Mouse (Mus musculus): ENCODE measurements around the gene Mmp1b.

- TF ChIP-seq CTCF (IDR thresholded peaks at IDR 0.05; ENCODE audit: extremely low read depth, insufficient read depth, low read length) (no peak), POLR2A (IDR thresholded peaks at IDR 0.05; ENCODE audit: extremely low read depth, insufficient read depth, low read length) (no peak)
These were observed at the start of gene Mmp1b for GRCm38 (mm10) chr9:7387947-7388346.

All from cortical plate, adult 2 months (tissue).